Mouse (Mus musculus) liver, adult 2 months (tissue): Measurements from ENCODE around the gene Ikzf2. TPM values are rescaled to one million over a fixed set of nuclear protein-coding genes. Genes with fewer than 3 reads are reported as not detected.

Experiments used
- DNase-seq: peaks from one replicate; pipeline ENCODE4 v3.0.0-alpha.2; 2011; ENCODE audit warnings: low read depth, low spot score; ENCODE audit errors: extremely low read depth
- H3K27ac ChIP-seq: fragments of 200-500 bp; replicated peaks from 2 replicates; pipeline ENCODE4 v1.5.1; 2012; ENCODE audit warnings: low read depth, mild to moderate bottlenecking, control low read depth, inconsistent platforms, low read length; ENCODE audit not compliant: insufficient read depth
- H3K27me3 ChIP-seq: fragments of 200-500 bp; 2 replicates; pipeline ENCODE4 v1.6.1; 2012; ENCODE audit warnings: mild to moderate bottlenecking, moderate library complexity, low read length, inconsistent platforms; ENCODE audit not compliant: control insufficient read depth, insufficient read depth
- H3K36me3 ChIP-seq: fragments of 200-500 bp; 2 replicates; pipeline ENCODE4 v1.6.1; 2012; ENCODE audit warnings: low read length, inconsistent platforms; ENCODE audit not compliant: control insufficient read depth, insufficient read depth
- H3K4me1 ChIP-seq: fragments of 200-500 bp; 2 replicates; pipeline ENCODE4 v1.6.1; 2011; ENCODE audit warnings: low read length; ENCODE audit not compliant: control insufficient read depth, insufficient read depth
- H3K4me3 ChIP-seq: fragments of 200-500 bp; 2 replicates; pipeline ENCODE4 v1.5.1; 2011; ENCODE audit warnings: low read depth, mild to moderate bottlenecking, control low read depth, low read length, moderate library complexity; ENCODE audit not compliant: insufficient read depth
- H3K79me2 ChIP-seq: fragments of 200-500 bp; 2 replicates; pipeline ENCODE4 v1.6.1; 2012; ENCODE audit warnings: inconsistent platforms, mild to moderate bottlenecking, low read length, moderate library complexity; ENCODE audit not compliant: control insufficient read depth, insufficient read depth
- H3K9ac ChIP-seq: fragments of 200-500 bp; 2 replicates; pipeline ENCODE4 v1.6.1; 2012; ENCODE audit warnings: low read depth, mild to moderate bottlenecking, control low read depth, inconsistent platforms, low read length
- CTCF ChIP-seq: fragments of 200-500 bp; IDR thresholded peaks from 2 replicates; pipeline ENCODE4 v1.5.1; 2011; ENCODE audit warnings: low read depth, low read length, control low read depth
- POLR2A ChIP-seq: fragments of 200-500 bp; IDR thresholded peaks from 2 replicates; pipeline ENCODE4 v1.6.1; 2011; ENCODE audit warnings: low read length, control low read depth; ENCODE audit not compliant: insufficient read depth; ENCODE audit errors: extremely low read depth
- WGBS: fragments of 180-500 bp; shearing (Covaris S2); methylation state at CpG from one replicate; pipeline ENCODE4 v1.1.7; 2018; 5-methylcytosine and 5-hydroxymethylcytosine counted together
- polyA plus RNA-seq: library from polyadenylated mRNA; depleted of rRNA; stranded (reverse); fragments of >200 nt; gene quantifications from 2 replicates; pipeline ENCODE4 v1.2.3, GENCODE M21; 2012
- total RNA-seq: library from RNA; depleted of rRNA; stranded (reverse); fragments of >200 nt; gene quantifications from 2 replicates; pipeline ENCODE4 v1.2.3, GENCODE M21; 2014

The Ikzf2 gene
- total and polyA plus RNA-seq, 2 experiments, result 0.04 to 0.55 TPM

DNA sequence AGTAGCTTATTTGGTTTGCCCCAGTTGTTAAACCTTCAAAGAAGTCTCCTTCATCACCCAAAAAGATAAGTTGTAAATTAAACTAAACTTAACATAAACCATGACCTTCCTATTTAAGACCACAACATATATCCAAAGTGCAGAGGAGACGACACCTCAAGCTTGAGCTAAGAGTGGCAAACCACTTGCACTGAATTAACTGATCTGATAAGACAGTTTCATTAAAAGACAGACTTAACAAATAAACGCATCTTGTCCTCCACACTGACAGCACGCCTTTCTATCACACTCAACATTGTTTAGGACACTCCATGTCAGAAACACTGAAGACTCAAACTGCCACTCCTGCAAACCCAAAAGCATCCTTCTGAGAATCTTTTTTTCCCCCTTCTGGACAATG lies 4.8 kb downstream of the Ikzf2 start:
- H3K9ac ChIP-seq, result no peak overlapping the region
- TF ChIP-seq CTCF, result no peak
- TF ChIP-seq POLR2A, result no peak
- no peaks in the 10 kb centered on the region for H3K36me3 ChIP-seq
- no peak for DNase-seq
- H3K79me2 ChIP-seq, result no peaks in the 10 kb centered on the region
- peaks cover 5% of the 10 kb centered on the region; the same call in 1 of the 2 replicates for H3K4me1 ChIP-seq
- H3K27me3 ChIP-seq, result peaks cover 5% of the 10 kb centered on the region; the same call in 1 of the 2 replicates
- WGBS, result 71% methylated on average over 3 of the region's 3 CpGs
- H3K4me3 ChIP-seq, result no peak overlapping the region
- H3K27ac ChIP-seq, result no peak overlapping the region

DNA sequence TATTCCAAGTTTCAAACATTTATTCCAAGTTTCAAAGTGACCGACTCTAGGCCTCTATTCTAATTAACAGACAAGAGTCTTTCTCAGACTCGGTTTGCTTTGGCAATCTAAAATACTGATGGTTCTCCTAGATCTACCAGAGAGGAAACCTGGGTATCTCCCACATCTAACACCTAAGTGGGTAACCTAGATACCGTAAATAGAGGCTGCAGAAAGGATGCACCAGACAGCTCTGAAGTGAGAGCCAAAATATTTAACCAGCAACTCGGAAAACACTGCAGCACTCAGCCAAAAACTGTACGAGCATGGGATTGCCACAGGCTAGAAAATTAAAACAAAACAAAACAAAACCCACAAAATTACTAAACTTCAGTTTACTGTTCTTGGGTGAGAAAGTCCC lies 6.0 kb downstream of the Ikzf2 start:
- DNase-seq, result no peak
- H3K79me2 ChIP-seq, result no peaks in the 10 kb centered on the region
- no peaks in the 10 kb centered on the region for H3K36me3 ChIP-seq
- 64% methylated on average over 5 of the region's 5 CpGs for WGBS
- H3K27ac ChIP-seq, result no peak overlapping the region
- H3K27me3 ChIP-seq, result peaks cover 5% of the 10 kb centered on the region; the same call in 1 of the 2 replicates
- H3K4me1 ChIP-seq, result no peaks in the 10 kb centered on the region
- H3K9ac ChIP-seq, result no peak overlapping the region
- no peak for TF ChIP-seq POLR2A
- no peak for TF ChIP-seq CTCF
- H3K4me3 ChIP-seq, result no peak overlapping the region

DNA sequence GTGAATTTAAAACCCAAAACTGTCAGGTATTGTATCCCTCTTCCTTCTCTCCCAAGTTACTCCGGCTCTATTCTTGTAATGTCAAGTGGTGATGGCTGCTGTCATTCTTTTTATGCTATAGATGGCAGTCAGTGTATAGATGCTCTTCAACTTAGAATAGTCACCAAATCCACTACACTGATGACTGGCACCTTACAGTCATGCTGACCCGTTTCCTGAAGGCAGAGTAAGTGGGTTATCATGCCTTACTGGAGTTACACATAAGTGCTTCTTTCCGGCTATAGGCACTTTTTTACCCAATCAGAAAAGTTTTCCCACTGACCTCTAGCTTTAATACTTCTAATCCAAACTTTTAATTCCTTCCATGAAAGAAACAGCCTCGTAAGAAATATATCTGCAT lies 6.5 kb downstream of the Ikzf2 start:
- Histone ChIP-seq H3K27me3 (peaks cover 5% of the 10 kb centered on the region; the same call in 1 of the 2 replicates), H3K9ac (no peak overlapping the region), H3K4me3 (no peak overlapping the region), H3K36me3 (no peaks in the 10 kb centered on the region), H3K27ac (no peak overlapping the region), H3K4me1 (no peaks in the 10 kb centered on the region), H3K79me2 (no peaks in the 10 kb centered on the region)
- WGBS, result 83% methylated on average over 4 of the region's 4 CpGs
- TF ChIP-seq POLR2A, result no peak
- no peak for TF ChIP-seq CTCF
- DNase-seq, result no peak

DNA sequence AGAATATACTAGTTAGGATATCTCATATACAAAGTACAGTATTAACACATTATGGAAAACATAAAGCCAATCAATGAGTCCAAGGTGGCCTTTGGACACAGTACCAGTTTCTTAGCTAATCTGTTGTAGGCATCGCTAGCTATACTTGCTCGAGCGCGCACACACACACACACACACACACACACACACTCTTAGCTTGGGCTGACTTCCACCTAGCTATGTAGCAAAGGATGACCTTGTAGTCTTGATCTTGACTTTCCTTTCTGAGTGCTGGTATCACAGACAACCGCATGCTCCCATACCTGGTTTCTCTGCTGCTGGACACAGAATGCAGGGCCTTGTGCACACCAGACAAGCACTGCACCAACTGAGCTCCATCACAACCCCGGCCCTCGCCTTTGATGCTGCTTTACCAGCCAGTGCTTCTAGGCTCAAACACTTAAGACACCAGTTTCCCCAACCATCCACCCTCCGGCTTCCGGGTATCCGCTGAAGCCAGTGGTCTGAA lies 17.1 kb downstream of the Ikzf2 start:
- Histone ChIP-seq H3K4me1 (no peaks in the 10 kb centered on the region), H3K4me3 (no peak overlapping the region), H3K27me3 (no peaks in the 10 kb centered on the region), H3K36me3 (no peaks in the 10 kb centered on the region), H3K79me2 (no peaks in the 10 kb centered on the region), H3K9ac (no peak overlapping the region), H3K27ac (no peak overlapping the region)
- TF ChIP-seq CTCF, result no peak
- no peak for DNase-seq
- WGBS, result 95% methylated on average over 10 of the region's 10 CpGs

DNA sequence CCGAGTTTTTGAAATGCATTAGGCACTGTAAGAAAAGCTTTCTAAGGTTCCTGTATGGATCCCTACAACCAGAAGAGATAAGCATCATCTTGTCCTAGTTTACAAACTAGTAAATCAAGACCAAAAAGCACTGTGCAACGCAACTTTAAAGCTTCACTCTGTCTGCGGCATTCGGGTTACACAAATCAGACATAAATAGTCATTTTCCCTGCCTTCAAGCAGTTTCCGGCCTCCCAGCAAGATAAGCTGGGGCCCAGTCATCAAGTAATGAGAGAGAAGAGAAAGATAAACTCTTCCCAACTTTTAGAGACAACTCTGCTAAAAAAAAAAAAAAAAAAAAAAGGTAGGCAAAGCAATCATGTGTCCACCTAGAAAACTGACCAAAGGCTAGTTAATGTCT lies 19.6 kb downstream of the Ikzf2 start:
- H3K36me3 ChIP-seq, result no peaks in the 10 kb centered on the region
- 62% methylated on average over 5 of the region's 5 CpGs for WGBS
- H3K27me3 ChIP-seq, result no peaks in the 10 kb centered on the region
- no peak for DNase-seq
- H3K9ac ChIP-seq, result no peak overlapping the region
- no peak overlapping the region for H3K4me3 ChIP-seq
- H3K4me1 ChIP-seq, result no peaks in the 10 kb centered on the region
- H3K27ac ChIP-seq, result no peak overlapping the region
- TF ChIP-seq CTCF (no peak), POLR2A (no peak)
- H3K79me2 ChIP-seq, result no peaks in the 10 kb centered on the region

DNA sequence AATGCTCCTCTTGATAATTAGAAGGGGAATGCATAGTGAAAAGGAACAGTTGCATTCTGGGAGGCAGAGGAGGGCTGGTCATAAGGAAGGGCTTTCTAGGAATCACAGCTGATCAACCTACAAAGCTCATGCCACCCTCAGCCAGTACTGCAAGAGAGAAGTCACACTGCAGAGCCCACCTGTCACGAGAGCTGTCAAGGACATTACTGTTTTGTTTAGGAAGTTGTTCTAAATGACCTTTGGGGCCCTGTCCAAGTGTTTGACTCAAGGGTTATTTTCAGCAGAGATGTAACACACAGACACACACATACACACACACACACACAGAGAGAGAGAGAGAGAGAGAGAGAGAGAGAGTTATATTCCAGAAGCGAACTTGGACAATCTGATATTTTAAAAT lies 27.3 kb downstream of the Ikzf2 start:
- no peak overlapping the region for H3K9ac ChIP-seq
- no peak overlapping the region for H3K4me3 ChIP-seq
- no peaks in the 10 kb centered on the region for H3K4me1 ChIP-seq
- no peak for TF ChIP-seq CTCF
- H3K36me3 ChIP-seq, result no peaks in the 10 kb centered on the region
- H3K27me3 ChIP-seq, result no peaks in the 10 kb centered on the region
- WGBS, result 64% methylated on average over 2 of the region's 2 CpGs
- no peak overlapping the region for H3K27ac ChIP-seq
- no peaks in the 10 kb centered on the region for H3K79me2 ChIP-seq
- DNase-seq, result no peak
